Mouse (Mus musculus) ZHBTc4 (cell line): ENCODE results near the gene Prol1.

Experiments used
- DNase-seq: peaks from one replicate; pipeline ENCODE4 v3.0.0-alpha.2; 2011; ENCODE audit warnings: low read depth, low spot score

Prol1 gene

GRCm38 (mm10) chr5:88317012-88317411 lies at the start of gene Prol1:
Gene Prol1, plus strand, starts transcription at chr5:88317312.
- DNase-seq = no peak

DNA sequence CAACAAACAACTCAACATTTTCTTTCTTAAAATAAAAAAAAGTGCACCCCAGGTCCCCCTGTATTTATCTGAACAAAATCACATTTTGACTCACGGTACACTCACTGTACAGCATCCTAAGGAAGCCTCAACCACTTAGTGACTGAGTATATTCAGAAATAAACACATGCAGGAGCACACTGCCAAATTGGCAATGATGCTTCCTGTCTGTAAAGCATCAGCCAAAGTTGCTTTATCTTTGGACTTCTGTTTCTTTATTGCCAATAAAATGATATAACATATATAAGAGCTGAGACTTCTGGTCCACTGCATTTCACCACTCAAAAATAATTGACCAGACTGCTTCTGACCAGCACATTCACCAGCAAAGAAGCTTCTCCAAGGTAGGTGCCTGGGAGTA lies 48.5 kb upstream of the Prol1 start, which contains the start of gene Gm7714:
TSS of gene Gm7714 (plus strand) at position 301 of the 400 bp plus-strand sequence.
- no peak for DNase-seq

GRCm38 (mm10) chr5:88311307-88311706 lies 5.8 kb upstream of the Prol1 start:
- DNase-seq = peak; percentile 38

DNA sequence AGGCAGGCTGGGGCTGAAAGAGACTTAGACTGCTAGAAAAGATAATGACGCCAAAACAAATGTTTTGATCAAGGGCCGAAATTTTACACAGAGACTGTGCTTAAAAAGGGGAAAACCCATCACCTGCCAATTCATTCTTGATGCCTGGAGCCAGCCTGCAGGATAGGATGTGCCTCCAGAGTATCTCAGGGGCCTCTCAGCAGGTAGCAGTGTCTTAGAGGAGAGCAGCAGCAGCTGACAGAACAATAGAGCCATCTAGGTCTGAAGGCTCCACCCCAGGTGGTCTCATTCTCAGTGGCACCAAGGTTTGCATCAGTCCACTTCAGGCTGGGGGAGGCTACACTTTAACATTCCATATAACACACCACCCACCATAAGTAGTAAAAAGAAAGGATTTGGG lies 31.4 kb downstream of the Prol1 start:
- DNase-seq = peak; percentile 60

GRCm38 (mm10) chr5:88364768-88365167 lies 47.7 kb downstream of the Prol1 start:
- DNase-seq = peak; percentile 64

GRCm38 (mm10) chr5:88366886-88367285 lies 49.8 kb downstream of the Prol1 start:
- DNase-seq = no peak

DNA sequence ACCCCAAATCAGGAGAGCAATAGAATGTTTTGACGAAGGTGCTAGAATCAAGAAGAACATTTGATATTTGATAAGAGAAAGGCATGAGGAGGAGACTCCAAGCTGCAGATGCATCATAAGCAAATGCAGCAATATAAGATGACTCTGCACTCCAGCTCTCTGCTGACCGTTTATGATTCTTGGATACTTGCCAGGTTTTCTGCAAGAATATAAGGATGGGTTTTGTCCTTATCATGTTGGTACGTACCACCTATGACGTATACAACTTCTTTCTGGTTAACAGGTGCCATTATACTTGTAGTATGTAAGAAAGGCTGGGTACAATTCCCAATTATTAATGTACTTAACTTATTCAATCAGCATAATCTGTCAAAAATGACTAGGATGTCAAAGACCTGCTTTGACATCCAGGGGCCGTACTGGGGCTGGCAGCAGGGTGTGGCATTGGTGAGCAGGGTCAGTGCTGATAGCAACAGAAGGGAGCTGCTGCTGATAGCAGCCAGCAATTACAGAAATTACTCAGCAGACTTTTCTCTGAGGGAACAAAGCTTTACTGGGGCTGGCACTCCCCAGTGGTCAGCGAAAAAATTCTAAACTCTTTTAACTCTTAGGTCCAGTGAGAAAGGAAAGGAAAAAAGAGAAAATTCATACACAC lies 53.6 kb downstream of the Prol1 start:
- no peak for DNase-seq

DNA sequence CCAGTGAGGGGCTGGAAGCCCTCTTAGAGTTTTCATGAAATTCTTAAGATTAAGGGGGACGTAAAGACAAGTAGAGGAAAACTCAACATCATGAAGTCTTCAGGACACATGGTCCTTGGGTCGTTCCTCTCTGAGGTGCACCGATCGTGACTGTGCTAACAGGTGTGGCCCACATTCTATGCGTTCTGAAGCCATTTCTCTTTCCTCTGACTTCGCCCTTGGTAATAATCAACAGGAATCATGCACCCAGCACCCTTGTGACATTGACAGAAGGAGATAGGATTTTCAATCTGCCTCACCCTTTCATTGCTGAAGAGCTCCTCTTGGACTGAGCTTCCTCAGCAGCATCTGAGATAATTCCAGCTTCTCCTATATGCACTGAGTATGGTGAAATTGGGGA lies 55.5 kb downstream of the Prol1 start:
- DNase-seq = no peak

DNA sequence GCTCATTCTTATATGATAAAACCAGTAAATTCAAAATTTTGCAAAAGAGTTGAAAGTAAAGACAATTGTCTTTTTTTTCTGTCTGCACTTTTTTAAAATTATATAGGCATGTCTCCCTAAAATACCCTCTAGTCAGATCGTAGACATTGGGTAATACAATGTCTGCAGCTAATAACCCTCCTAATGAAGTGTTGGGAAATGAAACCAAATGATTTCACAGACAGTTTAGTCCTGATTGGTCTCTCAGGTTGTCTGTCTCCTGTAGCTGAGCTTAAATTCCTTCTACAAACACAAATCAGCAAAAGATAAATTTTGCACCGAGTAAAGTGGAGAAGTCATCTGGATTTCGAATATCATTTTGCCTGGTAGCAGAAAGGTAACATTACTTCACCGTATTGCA lies 58.7 kb downstream of the Prol1 start, which contains the start of gene Amtn:
TSS of gene Amtn (plus strand) at position 301 of the 400 bp plus-strand sequence.
- no peak for DNase-seq
